Mouse (Mus musculus) hindbrain, embryonic 12.5 days (tissue): ENCODE measurements around the gene Mrpl42. TPM values are rescaled to one million over a fixed set of nuclear protein-coding genes. Genes with fewer than 3 reads are reported as not detected.

Source experiments
- ATAC-seq: fragments of 200-750 bp; cut with Nextera tagmentation; 2 replicates; pipeline ENCODE4 v1.8.0; 2017; ENCODE audit warnings: moderate TSS enrichment; ENCODE audit not compliant: low FRiP score
- H3K27ac ChIP-seq: fragments of 300-500 bp; sonication (generic); 2 replicates; pipeline ENCODE4 v1.5.1; 2016; ENCODE audit warnings: mild to moderate bottlenecking
- H3K27me3 ChIP-seq: fragments of 300-500 bp; sonication (generic); 2 replicates; pipeline ENCODE4 v1.6.1; 2016; ENCODE audit warnings: mild to moderate bottlenecking
- H3K36me3 ChIP-seq: fragments of 300-500 bp; sonication (generic); 2 replicates; pipeline ENCODE4 v1.6.1; 2016; ENCODE audit warnings: mild to moderate bottlenecking
- H3K4me1 ChIP-seq: fragments of 300-500 bp; sonication (generic); 2 replicates; pipeline ENCODE4 v1.6.1; 2016
- H3K4me2 ChIP-seq: fragments of 300-500 bp; sonication (generic); replicated peaks from 2 replicates; pipeline ENCODE4 v1.6.1; 2016; ENCODE audit warnings: mild to moderate bottlenecking
- H3K4me3 ChIP-seq: fragments of 300-500 bp; sonication (generic); 2 replicates; pipeline ENCODE4 v1.5.1; 2016; ENCODE audit warnings: mild to moderate bottlenecking
- H3K9ac ChIP-seq: fragments of 300-500 bp; sonication (generic); 2 replicates; pipeline ENCODE4 v1.6.1; 2016; ENCODE audit warnings: mild to moderate bottlenecking, moderate library complexity
- H3K9me3 ChIP-seq: fragments of 300-500 bp; sonication (generic); replicated peaks from 2 replicates; pipeline ENCODE4 v1.6.1; 2016; ENCODE audit warnings: mild to moderate bottlenecking
- WGBS: fragments of 180-500 bp; shearing (Covaris S2); methylation state at CpG from one replicate; pipeline ENCODE4 v1.1.7; 2016; 5-methylcytosine and 5-hydroxymethylcytosine counted together
- polyA plus RNA-seq: library from polyadenylated mRNA; unstranded; fragments of >200 nt; fragmentation: Nextera tagmentation; extraction: Ambion mirVana; gene quantifications from 2 replicates; pipeline ENCODE4 v1.2.1, GENCODE M21; 2016

The Mrpl42 gene
- polyA plus RNA-seq, 1 experiment from 2014 or later, result 265 TPM

- no peak overlapping the region for H3K4me3 ChIP-seq
- H3K36me3 ChIP-seq, result no peaks in the 10 kb centered on the region
- H3K27ac ChIP-seq, result no peak overlapping the region
- H3K27me3 ChIP-seq, result no peaks in the 10 kb centered on the region
- no peak overlapping the region for H3K9ac ChIP-seq
- 84% methylated on average over 3 of the region's 3 CpGs for WGBS
- no peaks in the 10 kb centered on the region for H3K4me1 ChIP-seq
- H3K4me2 ChIP-seq, result no peak overlapping the region
- ATAC-seq, result no peak
- H3K9me3 ChIP-seq, result no peaks in the 10 kb centered on the region
Observed at GRCm38 (mm10) chr10:95471186-95471585, 30.6 kb downstream of the Mrpl42 start.

DNA sequence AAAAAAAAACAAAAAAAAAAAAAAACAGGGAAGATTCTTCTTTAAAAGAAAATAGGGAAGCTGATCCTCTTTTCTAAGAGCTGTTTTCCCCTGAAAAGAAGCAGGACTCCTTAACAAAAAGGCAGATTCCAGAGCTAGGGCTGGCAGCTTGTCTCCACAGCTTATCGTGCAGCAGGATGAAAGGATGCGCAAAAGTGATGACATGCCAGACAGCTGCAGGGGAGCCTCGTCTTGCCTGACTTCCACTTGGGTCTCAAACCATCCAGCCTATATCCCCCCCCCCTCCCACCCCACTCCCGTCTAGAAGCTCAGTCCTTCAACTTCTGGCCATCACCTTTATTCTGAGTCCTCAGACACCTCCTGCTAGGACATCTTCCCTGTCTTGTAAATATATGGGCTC is 32.8 kb downstream of the Mrpl42 start:
- Histone ChIP-seq H3K27me3 (no peaks in the 10 kb centered on the region), H3K9me3 (no peaks in the 10 kb centered on the region), H3K4me1 (no peaks in the 10 kb centered on the region), H3K4me3 (no peak overlapping the region), H3K4me2 (no peak overlapping the region), H3K36me3 (no peaks in the 10 kb centered on the region), H3K27ac (no peak overlapping the region), H3K9ac (no peak overlapping the region)
- no peak for ATAC-seq
- WGBS, result 56% methylated on average over 4 of the region's 4 CpGs

DNA sequence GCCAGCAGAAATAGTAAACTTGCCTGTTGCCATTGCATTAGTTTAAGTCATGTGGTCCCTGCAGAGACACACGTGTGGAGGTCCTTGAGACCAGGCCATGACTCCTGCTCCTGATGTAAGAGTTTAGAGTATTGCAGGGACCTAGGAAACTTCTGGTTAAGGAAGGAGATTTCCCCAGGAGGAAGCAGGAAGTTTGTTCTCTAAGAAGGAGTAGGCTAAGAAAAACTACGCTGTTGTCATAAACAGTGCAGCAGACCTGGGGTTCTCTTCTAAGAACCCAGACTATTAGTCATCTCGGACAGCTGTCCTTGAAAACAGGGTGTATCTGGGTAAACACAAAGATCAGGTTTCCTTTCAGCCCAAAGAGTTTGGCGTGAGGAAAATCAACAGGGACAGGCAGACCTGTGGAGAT is 36.2 kb downstream of the Mrpl42 start:
- Histone ChIP-seq H3K4me2 (no peak overlapping the region), H3K4me1 (no peaks in the 10 kb centered on the region), H3K27me3 (no peaks in the 10 kb centered on the region), H3K9ac (no peak overlapping the region), H3K36me3 (no peaks in the 10 kb centered on the region), H3K9me3 (no peaks in the 10 kb centered on the region), H3K27ac (no peak overlapping the region), H3K4me3 (no peak overlapping the region)
- WGBS, result 58% methylated on average over 4 of the region's 4 CpGs
- no peak for ATAC-seq

GRCm38 (mm10) chr10:95464527-95464926 is 37.2 kb downstream of the Mrpl42 start:
- Histone ChIP-seq H3K27ac (no peak overlapping the region), H3K4me3 (no peak overlapping the region), H3K9ac (no peak overlapping the region), H3K4me1 (no peaks in the 10 kb centered on the region), H3K4me2 (no peak overlapping the region), H3K9me3 (no peaks in the 10 kb centered on the region), H3K36me3 (no peaks in the 10 kb centered on the region), H3K27me3 (no peaks in the 10 kb centered on the region)
- 68% methylated on average over 6 of the region's 6 CpGs for WGBS
- ATAC-seq, result no peak

DNA sequence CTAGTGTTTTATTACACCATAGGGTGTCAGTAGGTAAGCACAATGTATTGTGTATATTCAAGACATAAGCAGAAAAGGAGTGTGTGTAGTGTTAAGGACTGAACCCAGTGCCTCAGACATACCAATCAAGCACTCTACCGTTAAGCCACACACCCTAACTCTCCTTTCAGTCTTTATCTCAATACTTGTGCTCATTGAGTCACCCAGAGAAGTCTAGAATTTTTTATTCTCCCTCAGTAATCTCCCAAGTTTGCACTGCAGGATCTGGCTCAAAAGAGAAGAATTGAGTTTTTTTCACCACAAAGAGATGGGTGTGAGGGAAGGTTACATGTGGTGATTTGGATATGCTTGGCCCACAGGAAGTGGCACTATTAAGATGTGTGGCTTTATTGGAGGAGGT is 39.5 kb downstream of the Mrpl42 start:
- H3K27me3 ChIP-seq, result no peaks in the 10 kb centered on the region
- H3K27ac ChIP-seq, result no peak overlapping the region
- ATAC-seq, result no peak
- no peaks in the 10 kb centered on the region for H3K4me1 ChIP-seq
- WGBS, result 81% methylated on average over 1 of the region's 1 CpGs
- no peaks in the 10 kb centered on the region for H3K9me3 ChIP-seq
- H3K9ac ChIP-seq, result no peak overlapping the region
- no peak overlapping the region for H3K4me3 ChIP-seq
- no peak overlapping the region for H3K4me2 ChIP-seq
- no peaks in the 10 kb centered on the region for H3K36me3 ChIP-seq

DNA sequence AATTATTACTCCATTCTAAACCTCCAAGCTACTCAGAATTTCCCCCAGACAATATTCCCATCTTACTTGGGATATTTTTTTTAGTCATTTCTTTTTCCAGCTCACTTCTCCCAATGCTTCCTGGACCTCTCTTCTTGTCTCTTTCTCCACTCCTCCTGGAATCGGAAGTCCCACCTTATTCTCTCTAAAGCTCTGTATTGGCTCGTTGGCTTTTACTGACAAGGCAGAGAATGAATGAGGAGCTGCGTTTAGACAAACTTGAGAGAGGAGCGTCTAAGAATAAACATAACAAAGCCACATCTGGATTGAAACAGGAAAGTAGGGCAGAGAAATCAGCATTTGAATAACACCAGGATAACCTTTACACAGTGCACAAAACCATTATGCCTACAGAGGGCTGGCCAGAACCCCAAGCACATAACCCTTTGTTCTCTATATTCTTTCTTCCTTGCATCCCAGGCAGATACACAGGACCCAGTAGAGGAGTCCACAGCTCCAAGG is 40.6 kb downstream of the Mrpl42 start:
- Histone ChIP-seq H3K27ac (no peak overlapping the region), H3K9me3 (no peaks in the 10 kb centered on the region), H3K9ac (no peak overlapping the region), H3K27me3 (no peaks in the 10 kb centered on the region), H3K4me1 (no peaks in the 10 kb centered on the region), H3K4me3 (no peak overlapping the region), H3K4me2 (no peak overlapping the region), H3K36me3 (no peaks in the 10 kb centered on the region)
- 54% methylated on average over 4 of the region's 4 CpGs for WGBS
- ATAC-seq, result no peak

DNA sequence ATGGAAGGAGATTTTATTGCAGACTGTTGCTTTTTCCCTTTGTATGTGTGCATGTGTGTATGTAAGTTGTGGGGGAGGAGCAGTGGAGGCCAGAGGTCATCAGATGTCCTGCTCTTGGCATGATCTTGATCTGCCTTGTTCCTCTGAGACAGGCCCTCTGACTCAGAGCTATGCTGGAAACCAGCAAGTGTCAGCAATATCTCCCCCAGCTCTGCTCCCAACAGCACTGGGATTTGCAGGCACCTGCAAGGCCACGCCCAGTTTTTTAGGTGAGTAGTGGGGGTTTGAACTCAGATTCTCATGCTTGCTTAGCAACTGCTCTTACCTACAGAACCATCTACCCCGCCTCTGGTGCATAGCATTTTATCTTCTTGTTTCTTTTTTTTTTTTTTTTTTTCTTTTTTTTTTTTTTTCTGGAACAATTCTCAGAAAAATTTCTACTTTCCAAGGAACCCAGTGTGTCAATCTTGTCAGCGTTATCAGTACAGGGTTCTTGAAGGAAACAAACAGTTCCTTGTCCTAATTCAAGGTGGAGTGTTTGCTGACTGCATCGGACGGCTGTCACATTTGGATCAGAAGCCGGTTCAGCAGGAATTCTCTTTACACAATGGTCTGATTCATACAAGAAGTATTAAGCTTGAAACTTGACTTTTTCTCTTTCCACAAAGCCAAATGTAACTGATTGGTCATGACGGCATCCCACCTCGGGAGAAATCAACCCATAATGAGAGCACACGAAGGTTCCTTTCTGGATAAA is 43.5 kb downstream of the Mrpl42 start:
- Histone ChIP-seq H3K4me3 (no peak overlapping the region), H3K36me3 (no peaks in the 10 kb centered on the region), H3K27me3 (no peaks in the 10 kb centered on the region), H3K4me2 (no peak overlapping the region), H3K9me3 (no peaks in the 10 kb centered on the region), H3K9ac (no peak overlapping the region), H3K4me1 (no peaks in the 10 kb centered on the region), H3K27ac (no peak overlapping the region)
- WGBS, result 81% methylated on average over 9 of the region's 9 CpGs
- no peak for ATAC-seq

GRCm38 (mm10) chr10:95457367-95458049 is 44.2 kb downstream of the Mrpl42 start:
- H3K9ac ChIP-seq, result no peak overlapping the region
- no peaks in the 10 kb centered on the region for H3K4me1 ChIP-seq
- H3K36me3 ChIP-seq, result no peaks in the 10 kb centered on the region
- 88% methylated on average over 8 of the region's 8 CpGs for WGBS
- H3K27ac ChIP-seq, result no peak overlapping the region
- no peak overlapping the region for H3K4me2 ChIP-seq
- no peaks in the 10 kb centered on the region for H3K9me3 ChIP-seq
- no peaks in the 10 kb centered on the region for H3K27me3 ChIP-seq
- ATAC-seq, result no peak
- H3K4me3 ChIP-seq, result no peak overlapping the region

DNA sequence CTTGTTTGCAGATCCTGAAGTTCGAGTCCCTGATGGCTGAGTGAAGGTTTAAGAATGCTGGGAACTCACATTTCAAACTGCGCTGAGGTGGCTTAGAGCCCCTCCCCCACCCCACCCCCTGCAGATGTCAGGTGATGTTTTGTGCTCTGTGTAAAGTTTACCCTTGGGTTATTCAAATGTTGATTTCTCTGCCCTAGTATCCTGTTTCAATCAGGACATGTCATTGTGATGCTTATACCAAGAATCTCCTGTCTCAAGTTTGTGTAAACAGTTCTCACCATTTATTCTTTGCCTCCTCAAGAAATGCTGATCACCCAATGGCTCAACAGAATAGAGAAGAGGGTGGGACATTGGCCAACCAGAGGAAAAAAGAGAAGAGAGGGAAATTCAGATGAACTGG is 45.6 kb downstream of the Mrpl42 start:
- no peak overlapping the region for H3K4me2 ChIP-seq
- no peaks in the 10 kb centered on the region for H3K27me3 ChIP-seq
- H3K27ac ChIP-seq, result no peak overlapping the region
- ATAC-seq, result no peak
- H3K9me3 ChIP-seq, result no peaks in the 10 kb centered on the region
- no peaks in the 10 kb centered on the region for H3K36me3 ChIP-seq
- H3K9ac ChIP-seq, result no peak overlapping the region
- H3K4me3 ChIP-seq, result no peak overlapping the region
- no peaks in the 10 kb centered on the region for H3K4me1 ChIP-seq
- WGBS, result 49% methylated on average over 2 of the region's 2 CpGs

GRCm38 (mm10) chr10:95453282-95453681 is 48.5 kb downstream of the Mrpl42 start:
- no peaks in the 10 kb centered on the region for H3K36me3 ChIP-seq
- H3K27ac ChIP-seq, result no peak overlapping the region
- H3K27me3 ChIP-seq, result no peaks in the 10 kb centered on the region
- H3K4me1 ChIP-seq, result no peaks in the 10 kb centered on the region
- H3K4me2 ChIP-seq, result no peak overlapping the region
- no peaks in the 10 kb centered on the region for H3K9me3 ChIP-seq
- 90% methylated on average over 5 of the region's 5 CpGs for WGBS
- no peak for ATAC-seq
- no peak overlapping the region for H3K9ac ChIP-seq
- no peak overlapping the region for H3K4me3 ChIP-seq

DNA sequence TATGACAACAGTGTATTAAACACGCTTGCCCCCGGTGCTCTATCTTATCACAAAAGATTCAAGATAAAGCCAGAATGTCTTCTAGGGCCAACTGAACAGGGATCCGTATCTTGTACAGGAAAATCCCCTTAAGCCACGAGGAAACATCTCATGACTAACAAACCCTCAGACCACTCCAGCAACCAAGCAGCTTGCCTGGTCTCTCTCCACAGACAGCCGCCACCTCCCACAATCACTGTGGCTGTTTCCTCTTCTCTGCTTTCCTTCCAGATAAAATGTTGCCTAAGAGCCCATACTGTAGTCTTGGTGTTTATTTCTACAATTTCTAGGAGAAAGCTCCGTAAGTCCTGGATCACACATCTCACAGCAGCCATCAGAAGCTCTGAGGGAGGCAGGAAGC is 52.7 kb downstream of the Mrpl42 start:
- Histone ChIP-seq H3K27me3 (no peaks in the 10 kb centered on the region), H3K4me2 (no peak overlapping the region), H3K9ac (no peak overlapping the region), H3K27ac (no peak overlapping the region), H3K36me3 (no peaks in the 10 kb centered on the region), H3K4me3 (no peak overlapping the region), H3K9me3 (no peaks in the 10 kb centered on the region), H3K4me1 (no peaks in the 10 kb centered on the region)
- no peak for ATAC-seq
- WGBS, result 85% methylated on average over 6 of the region's 6 CpGs

- Histone ChIP-seq H3K36me3 (no peaks in the 10 kb centered on the region), H3K9me3 (no peaks in the 10 kb centered on the region), H3K27ac (no peak overlapping the region), H3K27me3 (no peaks in the 10 kb centered on the region), H3K4me2 (no peak overlapping the region), H3K4me3 (no peak overlapping the region), H3K9ac (no peak overlapping the region), H3K4me1 (no peaks in the 10 kb centered on the region)
- no peak for ATAC-seq
- 93% methylated on average over 16 of the region's 16 CpGs for WGBS
Observed at GRCm38 (mm10) chr10:95447954-95448353, 53.8 kb downstream of the Mrpl42 start.
